Mouse (Mus musculus) C2C12 (cell line): Measurements from ENCODE around the gene Mterf1b.
"Not testable (repeated sequence)": the region's sequence is repeated elsewhere in the genome, so short reads cannot be mapped to it uniquely, and the experiment has no call there.

Source experiments
- CEBPB ChIP-seq: IDR thresholded peaks from one replicate; pipeline ENCODE4 v1.6.1; 2011; ENCODE audit warnings: low read depth, mild to moderate bottlenecking, control low read depth, moderate library complexity
- CTCF ChIP-seq: IDR thresholded peaks from one replicate; pipeline ENCODE4 v1.5.1; 2011; ENCODE audit not compliant: control insufficient read depth, insufficient read depth, insufficient read length
- MYOD1 ChIP-seq: IDR thresholded peaks from one replicate; pipeline ENCODE4 v1.6.1; 2011; ENCODE audit warnings: low read depth; ENCODE audit not compliant: control insufficient read depth, insufficient read length

DNA sequence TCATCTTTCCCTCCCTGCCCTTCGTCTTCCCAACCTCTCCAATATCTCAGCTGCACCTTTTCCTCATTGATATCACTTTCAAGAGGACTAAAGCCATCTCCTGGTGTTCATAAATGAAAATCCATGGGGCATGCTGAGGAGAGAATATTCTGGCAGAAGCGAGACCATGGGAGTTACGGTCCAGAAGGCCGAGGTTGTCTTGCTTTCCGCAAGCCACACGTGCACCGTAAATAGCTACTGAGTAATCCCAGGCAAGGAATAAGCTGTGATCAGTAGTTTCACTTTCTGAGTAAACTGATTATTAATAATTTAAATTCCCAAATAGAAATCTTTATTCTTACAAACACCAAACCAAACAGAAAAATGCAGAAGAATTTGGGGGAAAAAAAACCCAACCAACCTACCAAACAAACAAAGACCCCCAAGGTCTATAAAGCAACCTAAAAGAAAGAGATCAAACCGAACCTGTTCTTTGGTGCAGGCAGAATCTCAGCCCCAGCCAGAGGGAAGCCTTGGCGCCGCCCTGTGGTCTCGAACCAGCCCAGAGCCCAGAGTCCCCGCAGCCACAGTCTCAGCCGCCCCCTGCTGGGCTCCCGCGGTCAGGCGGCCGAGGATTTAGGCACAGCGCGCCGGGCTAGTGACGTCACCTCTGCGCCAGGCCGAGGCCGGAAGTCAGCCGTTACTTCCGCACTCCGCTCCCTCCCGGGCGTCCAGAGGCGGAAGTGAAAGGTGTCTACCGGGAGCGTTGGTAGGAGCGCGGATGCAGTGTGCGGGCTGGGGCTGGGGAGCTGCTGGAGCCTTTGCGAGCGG lies at the start of gene Mterf1b:
- TF ChIP-seq CTCF, MYOD1, CEBPB: not testable (repeated sequence)
